Mouse (Mus musculus) yolk sac, embryonic 10.5 days (tissue): ENCODE results near the gene Grrp1.
"Not testable (repeated sequence)": the region's sequence is repeated elsewhere in the genome, so short reads cannot be mapped to it uniquely, and the experiment has no call there.

Source experiments
- DNase-seq: peaks from one replicate; pipeline ENCODE4 v3.0.0-alpha.2; 2017; ENCODE audit warnings: low spot score

Gene Grrp1

DNA sequence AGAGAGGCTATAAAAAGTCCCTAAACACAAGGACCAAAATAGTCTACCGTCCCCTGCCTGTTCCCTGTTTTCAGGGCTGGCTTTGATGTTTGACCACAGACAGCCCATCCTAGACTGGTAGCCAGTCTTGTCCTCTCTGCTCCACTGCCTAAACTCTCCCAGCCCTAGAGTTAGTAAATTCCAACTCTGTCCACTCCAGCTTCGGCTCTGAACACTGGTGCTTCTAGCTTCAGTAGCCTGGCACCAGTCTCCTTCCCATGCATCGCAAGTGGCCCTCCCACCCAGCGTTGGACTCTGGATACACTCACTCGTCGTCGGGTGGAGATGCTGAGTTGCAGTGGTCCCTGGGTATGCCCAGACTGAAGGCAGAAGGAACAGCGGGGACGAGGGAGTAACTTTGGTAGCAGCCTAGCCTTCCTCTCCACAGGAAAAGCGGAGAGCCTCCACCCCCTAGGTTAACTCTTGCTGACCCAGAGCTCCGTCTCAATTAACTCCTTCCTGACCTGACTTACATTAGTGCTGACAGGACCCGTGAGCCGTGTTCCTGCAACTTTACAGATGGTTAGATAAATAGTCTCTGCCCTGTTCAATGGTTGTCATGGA lies at the start of gene Grrp1:
TSS of gene Grrp1 (minus strand) at position 385 of the 603 bp plus-strand sequence.
- DNase-seq = no peak

- no peak for DNase-seq
Measured at GRCm38 (mm10) chr4:134302084-134302483, 48.2 kb upstream of the Grrp1 start.

GRCm38 (mm10) chr4:134300316-134300715 lies 46.4 kb upstream of the Grrp1 start:
- no peak for DNase-seq

DNA sequence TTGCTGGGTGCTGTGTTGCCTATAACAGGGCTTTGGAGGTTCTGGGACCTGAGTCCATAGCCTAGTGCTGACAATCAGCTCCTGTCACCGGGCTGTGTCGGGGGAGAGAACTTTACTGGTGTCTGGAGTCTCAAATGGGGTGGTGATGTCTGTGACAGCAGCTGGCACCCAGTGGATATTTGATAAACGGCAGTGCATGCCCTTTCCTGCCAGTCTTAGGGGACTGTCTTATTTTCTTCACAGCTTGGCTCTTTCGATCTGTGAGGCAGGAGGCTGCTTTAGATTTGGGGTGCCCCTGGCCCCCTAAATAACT lies 45.5 kb upstream of the Grrp1 start:
- DNase-seq = no peak

DNA sequence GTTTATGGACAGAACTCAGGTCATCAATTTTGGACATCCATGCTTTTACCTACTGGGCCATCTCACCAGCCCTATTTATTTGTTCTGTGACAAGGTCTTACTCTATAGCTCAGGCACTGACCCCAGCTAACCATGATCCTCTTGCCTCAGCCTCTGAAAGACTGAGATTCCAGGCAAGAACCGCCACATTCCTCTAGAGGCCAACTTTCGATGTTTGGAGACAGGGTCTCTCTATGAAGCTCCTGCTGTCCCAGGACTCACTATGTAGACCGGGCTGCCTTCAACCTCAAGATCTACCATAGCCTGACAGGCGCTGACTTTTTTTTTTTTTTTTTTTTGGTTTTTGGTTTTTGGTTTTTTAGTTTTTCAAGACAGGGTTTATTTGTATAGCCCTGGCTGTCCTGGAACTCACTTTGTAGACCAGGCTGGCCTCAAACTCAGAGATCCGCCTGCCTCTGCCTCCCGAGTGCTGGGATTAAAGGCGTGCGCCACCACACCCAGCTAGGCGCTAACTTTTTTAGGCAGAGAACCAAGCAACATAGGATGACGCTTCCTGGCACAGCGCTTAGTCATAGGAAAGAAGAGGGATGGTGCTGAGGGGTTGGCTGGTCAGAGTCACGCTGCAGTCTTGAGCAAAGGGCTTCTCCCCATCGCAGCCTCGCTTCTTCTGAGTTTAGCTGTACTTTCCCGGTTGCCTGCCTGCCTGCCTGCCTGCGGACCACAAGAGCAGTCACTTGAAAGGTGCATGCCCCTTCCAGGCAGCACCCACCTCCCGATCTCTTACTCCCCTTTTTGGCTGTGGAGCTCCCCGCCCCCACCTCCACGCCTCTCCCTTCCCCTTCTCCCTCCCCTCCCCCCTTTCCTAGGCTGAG lies 45.0 kb upstream of the Grrp1 start:
- no peak for DNase-seq

DNA sequence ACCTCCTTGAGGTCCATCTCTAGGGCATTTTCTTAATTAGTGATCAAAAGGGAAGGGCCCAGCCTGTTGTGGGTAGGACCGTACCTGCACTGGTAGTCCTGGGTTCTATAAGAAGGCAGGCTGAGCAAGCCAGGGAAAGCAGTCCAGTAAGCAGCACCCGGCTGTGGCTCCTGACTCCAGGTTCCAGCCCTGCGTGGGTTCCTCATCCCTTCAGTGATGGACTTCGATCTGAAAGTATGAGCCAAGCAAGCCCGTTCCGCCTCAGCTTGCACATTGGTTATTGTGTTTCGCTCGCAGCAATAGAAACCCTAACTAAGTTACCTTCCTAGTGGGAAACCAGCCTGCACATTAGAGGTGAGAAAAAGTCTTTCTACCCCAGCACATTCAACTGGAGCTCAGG lies 43.5 kb upstream of the Grrp1 start:
- DNase-seq = no peak

- no peak for DNase-seq
Measured at GRCm38 (mm10) chr4:134296523-134296922, 42.6 kb upstream of the Grrp1 start.

DNA sequence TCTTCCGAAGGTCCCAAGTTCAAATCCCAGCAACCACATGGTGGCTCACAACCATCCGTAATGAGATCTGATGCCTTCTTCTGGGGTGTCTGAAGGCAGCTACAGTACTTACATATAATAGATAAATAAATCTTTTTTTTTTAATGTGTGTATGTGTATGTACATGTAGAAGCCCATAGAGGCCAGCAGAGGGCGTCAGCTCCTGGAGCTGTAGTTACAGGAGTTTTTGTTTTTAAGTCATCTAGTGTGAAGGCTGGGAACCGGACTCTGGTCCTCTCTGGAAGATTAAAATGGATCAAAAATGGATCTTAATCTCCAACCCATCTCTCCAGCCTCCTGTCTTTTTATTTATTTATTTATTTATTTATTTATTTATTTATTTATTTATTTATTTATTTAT lies 42.2 kb upstream of the Grrp1 start:
- DNase-seq = not testable (repeated sequence)

GRCm38 (mm10) chr4:134293692-134294163 lies 39.8 kb upstream of the Grrp1 start:
- no peak for DNase-seq

- no peak for DNase-seq
Measured at GRCm38 (mm10) chr4:134293061-134293691, 39.3 kb upstream of the Grrp1 start.

GRCm38 (mm10) chr4:134292067-134292466 lies 38.2 kb upstream of the Grrp1 start:
- peak; percentile 69 for DNase-seq

- DNase-seq = no peak
Measured at GRCm38 (mm10) chr4:134288397-134289256, 34.7 kb upstream of the Grrp1 start.

- DNase-seq = peak; percentile 86
Measured at GRCm38 (mm10) chr4:134287575-134288025, 33.7 kb upstream of the Grrp1 start, which contains the start of gene Pdik1l. TSS of gene Pdik1l (minus strand) at chr4:134287895.

DNA sequence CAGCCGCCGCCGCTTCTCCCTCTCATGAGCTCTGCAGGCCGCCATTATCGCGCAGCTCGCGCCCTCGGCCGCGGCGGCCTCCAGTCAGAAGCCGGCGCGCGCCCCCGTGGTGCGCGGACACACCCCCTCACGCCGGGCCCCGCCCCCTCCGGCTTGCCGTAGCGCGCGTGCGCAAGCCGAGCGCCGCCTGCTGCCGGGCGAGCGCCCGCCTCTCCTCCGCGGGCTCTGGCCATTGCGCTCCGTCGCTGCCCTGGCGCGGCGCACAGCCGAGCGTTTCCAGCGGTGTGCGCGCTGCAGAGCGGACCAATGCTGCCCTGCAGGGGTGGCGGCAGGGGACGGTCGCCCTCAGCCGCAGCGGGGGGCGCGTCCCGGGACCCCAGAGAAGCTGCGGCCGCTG lies 33.3 kb upstream of the Grrp1 start:
- peak; percentile 93 for DNase-seq

DNA sequence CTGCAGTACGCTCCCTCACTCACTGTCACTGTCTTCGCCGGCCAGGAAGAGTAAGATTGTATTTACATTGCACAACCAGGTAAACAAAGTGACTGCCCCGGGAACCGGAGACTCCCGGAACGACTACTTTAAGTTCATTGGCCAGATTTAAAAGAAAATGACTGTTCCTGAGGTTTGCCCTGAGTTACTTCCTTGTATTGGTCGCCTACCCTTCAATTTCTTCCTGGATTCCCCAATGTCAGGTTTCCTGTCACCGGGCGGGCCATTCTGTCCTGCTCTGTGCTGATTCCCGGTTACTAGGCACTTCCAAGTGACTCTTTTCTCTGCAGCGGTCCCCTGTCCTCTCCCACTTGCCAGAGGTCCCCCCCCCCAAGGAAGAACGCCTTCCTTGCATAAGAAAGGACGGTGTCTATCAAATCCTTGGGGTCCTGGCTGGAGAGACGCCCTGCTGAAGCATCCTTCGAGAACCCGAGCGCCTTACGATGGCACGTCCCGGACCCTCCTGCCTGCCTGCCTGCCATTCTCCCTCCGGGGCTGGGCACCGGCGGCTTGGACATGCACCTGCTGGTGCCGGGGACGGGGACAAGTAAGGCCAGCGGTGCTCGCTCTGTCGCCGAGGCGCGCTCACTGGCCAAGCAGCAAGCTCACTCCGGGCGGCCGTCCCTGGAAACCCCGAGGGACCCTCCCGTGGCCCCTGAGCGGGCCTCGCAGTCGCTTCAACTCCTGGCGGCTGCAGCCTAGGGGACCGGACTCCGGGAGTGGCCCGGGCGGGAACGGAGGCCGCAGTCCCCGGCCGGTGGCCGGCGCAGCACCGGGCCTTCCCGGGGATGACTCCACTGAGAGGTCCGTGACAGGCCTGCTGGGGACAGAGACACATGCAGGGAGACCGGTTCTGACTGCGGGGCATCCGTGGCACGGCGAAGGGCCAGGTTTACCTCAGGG lies 32.6 kb upstream of the Grrp1 start:
- peak; percentile 77 for DNase-seq

GRCm38 (mm10) chr4:134284942-134285341 lies 31.0 kb upstream of the Grrp1 start:
- no peak for DNase-seq

DNA sequence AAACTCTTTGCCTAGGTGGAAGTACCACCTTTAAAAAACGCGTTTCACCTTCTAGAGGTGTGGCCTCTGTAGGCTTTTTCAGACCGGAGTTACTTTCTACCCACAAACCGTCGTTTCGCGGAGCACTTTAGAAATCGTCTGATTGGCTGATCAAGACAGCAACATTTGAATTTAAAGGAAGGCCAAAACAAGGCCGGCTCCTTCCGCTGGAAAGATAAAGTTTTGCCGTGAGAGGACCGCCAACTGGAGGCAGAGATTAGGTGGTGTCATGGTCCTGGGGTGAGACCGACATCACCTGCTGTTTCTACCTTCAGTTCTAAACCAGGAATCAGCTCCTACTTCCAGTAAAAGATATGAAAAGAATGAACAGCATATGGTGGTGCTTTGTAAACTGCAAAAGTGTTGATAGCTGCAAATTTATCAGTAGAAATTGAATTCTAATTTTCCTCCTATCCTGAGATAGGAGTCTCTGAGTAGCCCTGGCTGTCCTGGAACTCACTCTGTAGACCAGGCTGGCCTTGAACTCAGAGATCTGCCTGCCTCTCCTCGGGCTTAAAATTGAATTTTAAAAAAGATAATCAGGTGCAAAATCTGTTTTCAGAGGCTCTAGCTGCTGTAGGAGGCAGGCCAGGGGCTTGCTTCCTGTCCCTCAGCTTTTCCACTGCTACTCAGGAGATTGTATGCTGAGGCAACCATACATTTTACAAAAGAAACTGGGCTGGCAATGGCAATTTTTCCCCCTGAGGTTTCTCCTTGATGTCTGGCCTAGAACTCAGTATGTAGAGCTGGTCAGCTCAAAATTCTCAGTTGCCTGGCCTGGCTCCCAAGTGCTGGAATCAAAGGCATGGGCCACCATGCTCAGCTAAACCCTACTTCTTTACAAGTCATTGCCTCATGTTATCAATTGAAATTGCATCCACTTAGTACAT lies 19.8 kb upstream of the Grrp1 start:
- peak; percentile 74 for DNase-seq

GRCm38 (mm10) chr4:134272731-134273416 lies 19.0 kb upstream of the Grrp1 start:
- DNase-seq = no peak

GRCm38 (mm10) chr4:134271979-134272378 lies 18.1 kb upstream of the Grrp1 start:
- DNase-seq = no peak
